Mouse (Mus musculus) cerebellum, adult 2 months (tissue): ENCODE measurements around the gene Ano1.
A peak's percentile ranks its signal among the peaks of the same experiment; 100 is the strongest.

Source experiments
- CTCF ChIP-seq: fragments of 200-500 bp; IDR thresholded peaks from 2 replicates; pipeline ENCODE4 v1.5.1; 2011; ENCODE audit warnings: low read depth, mild to moderate bottlenecking, control low read depth, low read length, moderate library complexity, borderline replicate concordance; ENCODE audit not compliant: insufficient read depth
- POLR2A ChIP-seq: fragments of 200-500 bp; IDR thresholded peaks from 2 replicates; pipeline ENCODE4 v1.6.1; 2011; ENCODE audit warnings: low read length, control low read depth, borderline replicate concordance; ENCODE audit not compliant: insufficient read depth

- TF ChIP-seq POLR2A: no peak
- TF ChIP-seq CTCF: peak; percentile 49; the same call in 1 of the 2 replicates
Observed at GRCm38 (mm10) chr7:144587291-144587690, 164.5 kb downstream of the Ano1 start.
